Mouse (Mus musculus) embryonic facial prominence, embryonic 10.5 days (tissue): ENCODE data around the gene Rgs12. TPM values are rescaled to one million over a fixed set of nuclear protein-coding genes. Genes with fewer than 3 reads are reported as not detected.

Experiments
- DNase-seq: peaks from one replicate; pipeline ENCODE4 v3.0.0-alpha.2; 2017; ENCODE audit warnings: low spot score
- H3K27ac ChIP-seq: fragments of 300-500 bp; sonication (generic); replicated peaks from 2 replicates; pipeline ENCODE4 v1.5.1; 2016; ENCODE audit warnings: mild to moderate bottlenecking
- H3K27me3 ChIP-seq: fragments of 300-500 bp; sonication (generic); replicated peaks from 2 replicates; pipeline ENCODE4 v1.6.1; 2016; ENCODE audit warnings: low read depth, mild to moderate bottlenecking; ENCODE audit not compliant: poor library complexity, severe bottlenecking
- H3K36me3 ChIP-seq: fragments of 300-500 bp; sonication (generic); replicated peaks from 2 replicates; pipeline ENCODE4 v1.6.1; 2016; ENCODE audit warnings: mild to moderate bottlenecking, moderate library complexity
- H3K4me1 ChIP-seq: fragments of 300-500 bp; sonication (generic); 2 replicates; pipeline ENCODE4 v1.6.1; 2016
- H3K4me3 ChIP-seq: fragments of 300-500 bp; sonication (generic); 2 replicates; pipeline ENCODE4 v1.5.1; 2016; ENCODE audit warnings: mild to moderate bottlenecking, moderate library complexity
- H3K9me3 ChIP-seq: fragments of 300-500 bp; sonication (generic); 2 replicates; pipeline ENCODE4 v1.6.1; 2016; ENCODE audit warnings: mild to moderate bottlenecking
- WGBS: fragments of 180-500 bp; shearing (Covaris S2); methylation state at CpG from one replicate; pipeline ENCODE4 v1.1.7; 2016; 5-methylcytosine and 5-hydroxymethylcytosine counted together
- polyA plus RNA-seq: library from polyadenylated mRNA; unstranded; fragments of >200 nt; fragmentation: Nextera tagmentation; extraction: Ambion mirVana; gene quantifications from 2 replicates; pipeline ENCODE4 v1.2.1, GENCODE M21; 2016

Gene Rgs12
- polyA plus RNA-seq, 1 experiment from 2014 or later: 52.7 TPM

GRCm38 (mm10) chr5:34973560-34974317 lies 24.5 kb downstream of the Rgs12 start:
- H3K9me3 ChIP-seq: no peaks in the 10 kb centered on the region
- H3K4me1 ChIP-seq: no peaks in the 10 kb centered on the region
- peaks cover 92% of the 10 kb centered on the region for H3K36me3 ChIP-seq
- H3K27ac ChIP-seq: no peak overlapping the region
- H3K4me3 ChIP-seq: no peak overlapping the region
- 88% methylated on average over 8 of the region's 8 CpGs for WGBS
- H3K27me3 ChIP-seq: no peaks in the 10 kb centered on the region
- DNase-seq: no peak

DNA sequence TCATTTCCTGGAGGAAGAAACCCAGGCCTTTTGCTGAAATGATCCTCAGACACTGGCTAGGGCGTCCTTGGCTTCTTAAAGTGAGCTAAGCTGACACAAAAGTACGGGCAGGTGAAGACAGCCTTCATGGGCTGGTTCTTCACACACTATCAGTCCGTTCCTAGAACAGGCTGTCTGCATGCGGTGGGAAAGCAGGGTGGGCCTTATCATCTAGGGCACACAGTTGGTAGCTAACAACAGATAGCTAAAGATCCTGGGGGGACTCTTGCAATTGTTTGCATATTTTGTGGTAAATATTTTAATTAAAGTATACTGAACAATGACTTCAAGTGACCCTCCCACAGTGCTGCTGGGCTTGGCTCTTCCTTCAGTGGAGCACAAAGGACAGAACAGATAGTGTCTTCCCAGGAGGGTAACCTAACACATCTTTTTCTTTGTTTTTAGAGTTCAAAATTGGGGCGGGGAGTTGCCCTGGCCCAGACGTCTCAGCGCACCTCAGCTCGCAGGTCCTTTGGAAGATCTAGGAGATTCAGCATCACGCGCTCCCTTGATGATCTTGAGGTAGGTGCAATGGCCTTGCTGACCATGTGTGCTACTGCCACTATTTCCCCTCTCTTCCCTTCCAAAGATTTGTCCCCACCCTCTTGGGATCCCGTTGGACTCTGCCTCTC lies 25.7 kb downstream of the Rgs12 start:
- 91% methylated on average over 11 of the region's 11 CpGs for WGBS
- no peak overlapping the region for H3K27ac ChIP-seq

GRCm38 (mm10) chr5:34976540-34977292 lies 27.5 kb downstream of the Rgs12 start:
- H3K36me3 ChIP-seq: peaks cover 94% of the 10 kb centered on the region
- H3K27me3 ChIP-seq: no peaks in the 10 kb centered on the region
- no peak overlapping the region for H3K4me3 ChIP-seq
- no peak overlapping the region for H3K27ac ChIP-seq
- WGBS: 92% methylated on average over 9 of the region's 9 CpGs
- H3K4me1 ChIP-seq: peaks cover 2% of the 10 kb centered on the region; the same call in 1 of the 2 replicates
- no peak for DNase-seq
- H3K9me3 ChIP-seq: no peaks in the 10 kb centered on the region

More for the DNA sequence above, 25.7 kb downstream of the Rgs12 start:
- no peaks in the 10 kb centered on the region for H3K9me3 ChIP-seq
- peaks cover 92% of the 10 kb centered on the region for H3K36me3 ChIP-seq
- H3K4me1 ChIP-seq: no peaks in the 10 kb centered on the region
- H3K4me3 ChIP-seq: no peak overlapping the region
- no peaks in the 10 kb centered on the region for H3K27me3 ChIP-seq
- no peak for DNase-seq

GRCm38 (mm10) chr5:34980099-34980498 lies 30.9 kb downstream of the Rgs12 start:
- no peaks in the 10 kb centered on the region for H3K9me3 ChIP-seq
- no peaks in the 10 kb centered on the region for H3K27me3 ChIP-seq
- H3K27ac ChIP-seq: no peak overlapping the region
- H3K4me1 ChIP-seq: peaks cover 5% of the 10 kb centered on the region; the same call in 1 of the 2 replicates
- WGBS: 94% methylated on average over 6 of the region's 6 CpGs
- no peak overlapping the region for H3K4me3 ChIP-seq
- peaks cover 95% of the 10 kb centered on the region for H3K36me3 ChIP-seq
- no peak for DNase-seq

DNA sequence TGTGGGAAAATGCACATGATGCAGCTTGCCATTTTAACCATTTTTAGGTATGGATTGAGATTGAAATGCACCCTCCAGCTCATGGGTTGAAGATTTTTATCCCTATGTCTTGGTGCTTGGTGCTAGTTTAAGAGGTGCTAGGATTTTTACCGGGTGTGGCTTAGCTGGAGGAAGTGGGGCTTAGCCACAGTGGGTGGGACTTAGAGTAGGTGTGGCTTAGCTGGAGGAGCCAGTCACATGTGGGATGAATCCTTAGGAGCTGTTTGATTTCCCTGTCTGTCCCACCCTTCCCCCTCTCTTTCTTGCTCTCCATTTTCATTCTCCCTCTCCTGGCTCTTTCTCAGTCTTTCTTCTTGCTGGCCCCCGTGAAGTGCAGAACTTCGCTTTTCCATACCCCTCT lies 32.5 kb downstream of the Rgs12 start:
- no peak overlapping the region; the same call in 1 of the 2 replicates for H3K27ac ChIP-seq
- H3K9me3 ChIP-seq: no peaks in the 10 kb centered on the region
- DNase-seq: no peak
- H3K36me3 ChIP-seq: peaks cover 89% of the 10 kb centered on the region
- H3K4me1 ChIP-seq: peaks cover 5% of the 10 kb centered on the region; the same call in 1 of the 2 replicates
- 56% methylated on average over 3 of the region's 3 CpGs for WGBS
- H3K4me3 ChIP-seq: no peak overlapping the region
- H3K27me3 ChIP-seq: no peaks in the 10 kb centered on the region

- H3K4me3 ChIP-seq: no peak overlapping the region
- DNase-seq: no peak
- H3K36me3 ChIP-seq: peaks cover 89% of the 10 kb centered on the region
- no peaks in the 10 kb centered on the region for H3K27me3 ChIP-seq
- H3K27ac ChIP-seq: no peak overlapping the region
- WGBS: 79% methylated on average over 2 of the region's 2 CpGs
- no peaks in the 10 kb centered on the region for H3K9me3 ChIP-seq
- peaks cover 33% of the 10 kb centered on the region for H3K4me1 ChIP-seq
These were observed 35.7 kb downstream of the Rgs12 start for GRCm38 (mm10) chr5:34984933-34985332.

DNA sequence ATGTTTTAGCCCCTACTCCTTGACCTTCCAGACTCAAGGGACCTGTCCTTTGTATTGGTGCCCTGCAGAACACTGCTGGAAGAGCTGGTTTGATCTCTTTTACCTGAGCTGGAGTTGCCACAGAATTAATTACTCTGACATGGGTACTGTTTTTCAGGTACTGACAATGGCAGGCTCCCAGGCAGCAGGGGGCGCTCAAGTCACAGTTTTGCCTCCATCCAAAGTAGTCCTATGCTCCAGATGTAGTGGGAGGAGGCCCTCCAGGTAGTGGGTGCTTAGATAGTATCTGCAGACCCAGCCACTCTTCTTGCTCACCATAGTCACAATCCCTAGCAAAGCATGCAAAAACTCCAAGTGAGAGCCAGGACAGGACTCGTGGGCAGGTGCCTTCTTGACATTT lies 36.6 kb downstream of the Rgs12 start:
- Histone ChIP-seq H3K36me3 (peaks cover 86% of the 10 kb centered on the region), H3K4me3 (no peak overlapping the region)
- WGBS: 38% methylated on average over 2 of the region's 2 CpGs

GRCm38 (mm10) chr5:34987396-34987795 lies 38.2 kb downstream of the Rgs12 start:
- whole genome bisulfite sequencing: 88% methylated on average over 2 of the region's 2 CpGs
- H3K27me3 ChIP-seq: no peaks in the 10 kb centered on the region
- DNase-seq: no peak
- no peak overlapping the region for H3K27ac ChIP-seq
- H3K36me3 ChIP-seq: peaks cover 87% of the 10 kb centered on the region
- H3K4me3 ChIP-seq: no peak overlapping the region
- peaks cover 28% of the 10 kb centered on the region for H3K4me1 ChIP-seq
- no peaks in the 10 kb centered on the region for H3K9me3 ChIP-seq

More for the DNA sequence above, 36.6 kb downstream of the Rgs12 start:
- Histone ChIP-seq H3K27me3 (no peaks in the 10 kb centered on the region), H3K4me1 (peaks cover 34% of the 10 kb centered on the region), H3K27ac (no peak overlapping the region), H3K9me3 (no peaks in the 10 kb centered on the region)
- DNase-seq: peak; percentile 73

DNA sequence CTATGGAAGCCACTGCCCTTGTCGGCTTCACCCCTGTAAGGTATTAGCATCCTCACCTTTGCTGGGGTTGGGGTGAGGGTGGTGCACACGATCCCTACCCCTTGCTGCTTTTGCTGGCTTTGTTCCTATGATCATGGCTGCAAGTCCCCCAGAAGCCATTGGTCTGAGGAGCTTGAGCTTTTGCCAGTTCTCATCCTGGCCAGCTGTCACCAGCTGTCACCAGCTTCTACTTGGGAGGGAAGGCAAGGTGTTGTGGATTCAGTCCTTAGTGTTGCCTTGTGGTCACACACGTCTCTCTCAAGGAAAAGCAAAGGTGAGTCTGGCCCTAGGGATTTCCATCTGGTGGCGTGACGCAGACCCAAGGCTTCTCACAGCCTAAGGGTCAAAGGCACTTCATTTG lies 39.4 kb downstream of the Rgs12 start:
- DNase-seq: no peak
- Histone ChIP-seq H3K27ac (0 out of 2 replicates have a peak overlapping the region, but pooled peaks have one; percentile 12), H3K36me3 (peaks cover 77% of the 10 kb centered on the region), H3K9me3 (no peaks in the 10 kb centered on the region), H3K27me3 (no peaks in the 10 kb centered on the region), H3K4me1 (peaks cover 28% of the 10 kb centered on the region), H3K4me3 (no peak overlapping the region)
- 85% methylated on average over 5 of the region's 5 CpGs for WGBS

- Histone ChIP-seq H3K4me3 (no peak overlapping the region), H3K36me3 (peaks cover 77% of the 10 kb centered on the region), H3K4me1 (peaks cover 28% of the 10 kb centered on the region), H3K9me3 (no peaks in the 10 kb centered on the region), H3K27me3 (no peaks in the 10 kb centered on the region), H3K27ac (no peak overlapping the region)
- WGBS: 80% methylated on average over 12 of the region's 12 CpGs
- DNase-seq: peak; percentile 14
These were observed 40.1 kb downstream of the Rgs12 start for GRCm38 (mm10) chr5:34989321-34989772.

DNA sequence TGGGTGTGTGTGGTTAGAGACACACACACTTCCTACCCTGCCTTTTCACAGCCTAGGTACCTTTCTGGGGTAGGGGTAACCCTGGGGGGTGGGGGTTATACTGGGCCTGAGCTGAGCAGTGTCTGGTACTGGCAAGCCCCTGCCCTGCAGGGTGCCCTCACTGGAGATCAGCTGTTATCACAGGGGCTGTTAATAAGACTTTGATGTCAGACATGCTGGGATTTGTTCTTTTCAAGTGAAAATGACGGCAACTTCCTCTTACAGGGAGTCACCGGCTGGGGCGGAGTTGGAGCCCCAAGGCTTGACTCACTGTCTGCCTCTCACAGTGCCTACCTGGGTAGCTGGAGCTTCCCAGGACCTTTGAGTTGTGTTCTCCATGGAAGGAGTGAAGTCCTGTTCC lies 49.5 kb downstream of the Rgs12 start:
- Histone ChIP-seq H3K36me3 (peaks cover 79% of the 10 kb centered on the region), H3K9me3 (no peaks in the 10 kb centered on the region), H3K27ac (no peak overlapping the region), H3K4me1 (peaks cover 30% of the 10 kb centered on the region), H3K4me3 (no peak overlapping the region), H3K27me3 (no peaks in the 10 kb centered on the region)
- no peak for DNase-seq
- 46% methylated on average over 3 of the region's 3 CpGs for WGBS

- no peak for DNase-seq
- WGBS: 79% methylated on average over 6 of the region's 6 CpGs
- H3K27me3 ChIP-seq: no peaks in the 10 kb centered on the region
- peaks cover 77% of the 10 kb centered on the region for H3K36me3 ChIP-seq
- no peak overlapping the region for H3K27ac ChIP-seq
- no peaks in the 10 kb centered on the region for H3K9me3 ChIP-seq
- no peak overlapping the region for H3K4me3 ChIP-seq
- H3K4me1 ChIP-seq: peaks cover 30% of the 10 kb centered on the region
These were observed 50.0 kb downstream of the Rgs12 start for GRCm38 (mm10) chr5:34999281-34999680.
